Mouse (Mus musculus) CH12.LX (cell line): Measurements from ENCODE around the gene Astl. TPM values are rescaled to one million over a fixed set of nuclear protein-coding genes. Genes with fewer than 3 reads are reported as not detected.

ENCODE experiments used
- DNase-seq: peaks from one replicate; pipeline ENCODE4 v3.0.0-alpha.2; 2013; ENCODE audit errors: extremely low read depth
- H3K27ac ChIP-seq: 2 replicates; pipeline ENCODE4 v1.5.1; 2012; ENCODE audit warnings: low read depth, mild to moderate bottlenecking, control low read depth, moderate library complexity; ENCODE audit not compliant: insufficient read depth
- H3K27me3 ChIP-seq: replicated peaks from 2 replicates; pipeline ENCODE3; 2012; ENCODE audit warnings: inconsistent platforms
- H3K36me3 ChIP-seq, 2 experiments: replicated peaks in 1 of 2; 2 replicates each; pipeline versions ENCODE3 to v1.6.1; 2012; ENCODE audit warnings: inconsistent platforms in 1 of 2, low read length in 1 of 2, mild to moderate bottlenecking in 1 of 2, mixed read lengths in 1 of 2, moderate library complexity in 1 of 2; ENCODE audit not compliant: control insufficient read depth in 1 of 2, insufficient read depth in 1 of 2
- H3K4me1 ChIP-seq, 2 experiments: 2 replicates each; pipeline ENCODE4 v1.6.1; 2012; ENCODE audit warnings: inconsistent platforms in 1 of 2, moderate library complexity in 1 of 2; ENCODE audit not compliant: insufficient read depth in 2 of 2, control insufficient read depth in 1 of 2
- H3K4me2 ChIP-seq: 2 replicates; pipeline ENCODE4 v1.6.1; 2012; ENCODE audit warnings: low read depth, mild to moderate bottlenecking, control low read depth; ENCODE audit not compliant: poor library complexity, insufficient read depth, severe bottlenecking
- H3K4me3 ChIP-seq, 3 experiments: fragments of 150-350 bp in 1 of 3; sonication (generic) in 1 of 3; replicated peaks in 1 of 3; 2 replicates each; pipeline versions ENCODE3 to v1.5.1; 2011 to 2012; ENCODE audit warnings: low read depth in 2 of 3, low read length in 2 of 3, mild to moderate bottlenecking in 2 of 3, moderate library complexity in 2 of 3, control low read depth in 1 of 3, improper control_type of control experiment in 1 of 3, inconsistent platforms in 1 of 3, mixed read lengths in 1 of 3; ENCODE audit not compliant: poor library complexity in 1 of 3
- H3K79me2 ChIP-seq: replicated peaks from 2 replicates; pipeline ENCODE4 v1.6.1; 2012; ENCODE audit warnings: mild to moderate bottlenecking, moderate library complexity; ENCODE audit not compliant: control insufficient read depth, poor library complexity, insufficient read depth, severe bottlenecking; ENCODE audit errors: extremely low read depth
- H3K9ac ChIP-seq: 2 replicates; pipeline ENCODE4 v1.6.1; 2012; ENCODE audit warnings: low read depth, mild to moderate bottlenecking, control low read depth, moderate library complexity; ENCODE audit not compliant: insufficient read depth
- H3K9me3 ChIP-seq: replicated peaks from 2 replicates; pipeline ENCODE3; 2012; ENCODE audit warnings: low read length, inconsistent platforms, mixed read lengths
- BHLHE40 ChIP-seq: IDR thresholded peaks from 2 replicates; pipeline ENCODE4 v1.6.1; 2011; ENCODE audit warnings: mild to moderate bottlenecking, low read depth, low read length, improper control_type of control experiment
- CHD1 ChIP-seq: IDR thresholded peaks from 2 replicates; pipeline ENCODE4 v1.6.1; 2012; ENCODE audit warnings: low read depth, low read length, improper control_type of control experiment, inconsistent platforms
- CHD2 ChIP-seq: IDR thresholded peaks from 2 replicates; pipeline ENCODE4 v1.6.1; 2011; ENCODE audit warnings: low read length, improper control_type of control experiment
- CTCF ChIP-seq, 2 experiments: IDR thresholded peaks in 1 of 2; conservative IDR thresholded peaks in 1 of 2; 2 replicates each; pipeline ENCODE4 v1.5.1; 2011 to 2012; ENCODE audit warnings: low read depth in 2 of 2, low read length in 2 of 2, improper control_type of control experiment in 1 of 2, inconsistent platforms in 1 of 2, mild to moderate bottlenecking in 1 of 2, moderate library complexity in 1 of 2
- E2F4 ChIP-seq: IDR thresholded peaks from 2 replicates; pipeline ENCODE4 v1.6.1; 2011; ENCODE audit warnings: low read depth, low read length, improper control_type of control experiment; ENCODE audit not compliant: insufficient replicate concordance
- ELF1 ChIP-seq: IDR thresholded peaks from 2 replicates; pipeline ENCODE4 v1.6.1; 2014; ENCODE audit warnings: low read depth, mild to moderate bottlenecking, inconsistent platforms, low read length, improper control_type of control experiment
- EP300 ChIP-seq: IDR thresholded peaks from 2 replicates; pipeline ENCODE4 v1.6.1; 2011; ENCODE audit warnings: low read length, improper control_type of control experiment
- ETS1 ChIP-seq: conservative IDR thresholded peaks from 2 replicates; pipeline ENCODE4 v1.6.1; 2012; ENCODE audit warnings: low read depth, mild to moderate bottlenecking, inconsistent platforms, low read length, improper control_type of control experiment, moderate library complexity
- GABPA ChIP-seq: IDR thresholded peaks from 2 replicates; pipeline ENCODE4 v1.6.1; 2012; ENCODE audit warnings: low read depth, low read length, improper control_type of control experiment, inconsistent platforms; ENCODE audit not compliant: insufficient replicate concordance
- HCFC1 ChIP-seq: IDR thresholded peaks from 2 replicates; pipeline ENCODE4 v1.6.1; 2012; ENCODE audit warnings: low read depth, mild to moderate bottlenecking, inconsistent platforms, low read length, improper control_type of control experiment
- IRF4 ChIP-seq: IDR thresholded peaks from 2 replicates; pipeline ENCODE4 v1.6.1; 2014; ENCODE audit warnings: low read depth, mild to moderate bottlenecking, inconsistent platforms, low read length, improper control_type of control experiment
- JUN ChIP-seq: IDR thresholded peaks from 2 replicates; pipeline ENCODE4 v1.6.1; 2011; ENCODE audit warnings: low read depth, mild to moderate bottlenecking, low read length, improper control_type of control experiment, moderate library complexity; ENCODE audit not compliant: insufficient read depth
- JUND ChIP-seq: conservative IDR thresholded peaks from 2 replicates; pipeline ENCODE4 v1.6.1; 2011; ENCODE audit warnings: low read depth, low read length, improper control_type of control experiment
- KAT2A ChIP-seq: IDR thresholded peaks from 2 replicates; pipeline ENCODE4 v1.6.1; 2012; ENCODE audit warnings: low read length, improper control_type of control experiment, inconsistent platforms; ENCODE audit not compliant: insufficient replicate concordance
- MAFK ChIP-seq: IDR thresholded peaks from 2 replicates; pipeline ENCODE4 v1.6.1; 2011; ENCODE audit warnings: low read length, improper control_type of control experiment; ENCODE audit not compliant: insufficient replicate concordance
- MAX ChIP-seq: IDR thresholded peaks from 2 replicates; pipeline ENCODE4 v1.6.1; 2011; ENCODE audit warnings: low read length, improper control_type of control experiment
- MAZ ChIP-seq: IDR thresholded peaks from 2 replicates; pipeline ENCODE4 v1.6.1; 2012; ENCODE audit warnings: low read depth, mild to moderate bottlenecking, inconsistent platforms, low read length, improper control_type of control experiment, moderate library complexity
- MEF2A ChIP-seq: IDR thresholded peaks from 2 replicates; pipeline ENCODE4 v1.6.1; 2014; ENCODE audit warnings: low read depth, mild to moderate bottlenecking, inconsistent platforms, low read length, improper control_type of control experiment, borderline replicate concordance
- MXI1 ChIP-seq: IDR thresholded peaks from 2 replicates; pipeline ENCODE4 v1.6.1; 2011; ENCODE audit warnings: mild to moderate bottlenecking, low read depth, low read length, improper control_type of control experiment
- MYC ChIP-seq: IDR thresholded peaks from 2 replicates; pipeline ENCODE4 v1.6.1; 2011; ENCODE audit warnings: low read depth, mild to moderate bottlenecking, improper control_type of control experiment, low read length
- NELFE ChIP-seq: IDR thresholded peaks from 2 replicates; pipeline ENCODE4 v1.6.1; 2011; ENCODE audit warnings: low read depth, low read length, improper control_type of control experiment
- NRF1 ChIP-seq: IDR thresholded peaks from 2 replicates; pipeline ENCODE4 v1.6.1; 2014; ENCODE audit warnings: low read depth, mild to moderate bottlenecking, inconsistent platforms, low read length, improper control_type of control experiment, moderate library complexity
- PAX5 ChIP-seq: IDR thresholded peaks from 2 replicates; pipeline ENCODE4 v1.6.1; 2012; ENCODE audit warnings: low read length, inconsistent platforms, mixed read lengths
- POLR2A ChIP-seq: IDR thresholded peaks from 2 replicates; pipeline ENCODE4 v1.6.1; 2011; ENCODE audit warnings: low read depth, mild to moderate bottlenecking, improper control_type of control experiment, low read length
- POLR2AphosphoS2 ChIP-seq: IDR thresholded peaks from 2 replicates; pipeline ENCODE4 v1.6.1; 2011; ENCODE audit warnings: low read depth, low read length, improper control_type of control experiment
- RAD21 ChIP-seq: IDR thresholded peaks from 2 replicates; pipeline ENCODE4 v1.6.1; 2011; ENCODE audit warnings: low read depth, mild to moderate bottlenecking, low read length, improper control_type of control experiment, moderate library complexity
- RCOR1 ChIP-seq: conservative IDR thresholded peaks from 2 replicates; pipeline ENCODE4 v1.6.1; 2012; ENCODE audit warnings: low read depth, mild to moderate bottlenecking, inconsistent platforms, low read length, improper control_type of control experiment
- SIN3A ChIP-seq: IDR thresholded peaks from 2 replicates; pipeline ENCODE4 v1.6.1; 2012; ENCODE audit warnings: low read length, improper control_type of control experiment, inconsistent platforms
- SMC3 ChIP-seq: IDR thresholded peaks from 2 replicates; pipeline ENCODE4 v1.6.1; 2011; ENCODE audit warnings: low read depth, low read length, improper control_type of control experiment
- TBP ChIP-seq: conservative IDR thresholded peaks from 2 replicates; pipeline ENCODE4 v1.6.1; 2011; ENCODE audit warnings: low read depth, low read length, improper control_type of control experiment
- TCF12 ChIP-seq: IDR thresholded peaks from 2 replicates; pipeline ENCODE4 v1.6.1; 2014; ENCODE audit warnings: low read depth, mild to moderate bottlenecking, inconsistent platforms, low read length, improper control_type of control experiment
- UBTF ChIP-seq: IDR thresholded peaks from 2 replicates; pipeline ENCODE4 v1.6.1; 2012; ENCODE audit warnings: low read depth, mild to moderate bottlenecking, inconsistent platforms, low read length, improper control_type of control experiment, moderate library complexity
- USF1 ChIP-seq: IDR thresholded peaks from 2 replicates; pipeline ENCODE4 v1.6.1; 2014; ENCODE audit warnings: low read depth, mild to moderate bottlenecking, inconsistent platforms, low read length, improper control_type of control experiment
- USF2 ChIP-seq: conservative IDR thresholded peaks from 2 replicates; pipeline ENCODE4 v1.6.1; 2011; ENCODE audit warnings: low read depth, low read length, improper control_type of control experiment
- ZC3H11A ChIP-seq: IDR thresholded peaks from 2 replicates; pipeline ENCODE4 v1.6.1; 2012; ENCODE audit warnings: low read depth, mild to moderate bottlenecking, inconsistent platforms, low read length, improper control_type of control experiment
- ZKSCAN1 ChIP-seq: IDR thresholded peaks from 2 replicates; pipeline ENCODE4 v1.6.1; 2012; ENCODE audit warnings: low read depth, inconsistent platforms, low read length, improper control_type of control experiment, borderline replicate concordance
- ZMIZ1 ChIP-seq: IDR thresholded peaks from 2 replicates; pipeline ENCODE4 v1.6.1; 2012; ENCODE audit warnings: low read depth, mild to moderate bottlenecking, inconsistent platforms, low read length, improper control_type of control experiment
- ZNF384 ChIP-seq: IDR thresholded peaks from 2 replicates; pipeline ENCODE4 v1.6.1; 2012; ENCODE audit warnings: low read depth, low read length, improper control_type of control experiment, inconsistent platforms
- dilution Hi-C: fragments of 300-500 bp; cut with MboI; formaldehyde crosslinking; loops from 2 replicates; pipeline ENCODE4 v1.14.3; 2020; ENCODE audit warnings: low sequenced_read_pairs; ENCODE audit not compliant: extremely low pct_unique_long_range_greater_than_20kb, extremely low pct_ligation_motif_present
- in situ Hi-C: fragments of 300-500 bp; cut with MboI; formaldehyde crosslinking; loops from 3 replicates; pipeline ENCODE4 v1.14.3; 2019; ENCODE audit warnings: low sequenced_read_pairs, low pct_ligation_motif_present, low pct_unique_long_range_greater_than_20kb, mixed read lengths
- polyA plus RNA-seq: library from polyadenylated mRNA; unstranded; fragments of >175 nt; gene quantifications from 2 replicates; pipeline ENCODE4 v1.2.1, GENCODE M21; 2012; ENCODE audit warnings: low read depth; ENCODE audit not compliant: insufficient read length
- total RNA-seq, 2 experiments: library from RNA; depleted of rRNA; stranded (reverse); fragments of 300-350 nt in 1 of 2; fragments of >200 nt in 1 of 2; gene quantifications; 2 replicates each; pipeline ENCODE4 v1.2.3; 2012 to 2014

Gene Astl
- total and polyA plus RNA-seq, 3 experiments: 0.08 TPM; not detected in 2

DNA sequence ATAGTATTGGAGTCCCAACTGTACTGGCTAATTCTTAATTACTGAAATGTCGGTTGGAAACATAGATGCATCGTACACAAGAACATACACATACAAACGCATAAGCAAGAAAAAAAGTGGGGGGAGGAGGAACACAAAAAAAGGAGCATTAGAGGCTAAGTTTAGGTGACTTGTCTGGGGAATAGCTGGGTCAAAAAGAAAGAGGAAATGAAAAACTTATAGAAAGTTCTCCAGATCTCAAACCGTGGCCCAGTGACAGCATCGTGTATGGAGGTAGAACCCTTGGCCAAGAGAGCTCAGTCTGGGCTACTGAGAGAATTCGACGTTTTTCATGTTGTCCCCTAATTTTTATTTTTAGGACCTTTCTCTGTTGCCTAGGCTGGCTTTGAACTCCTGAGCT lies 27.8 kb upstream of the Astl start:
- H3K4me2 ChIP-seq: peak overlapping the region; percentile 35
- H3K4me3 ChIP-seq: no peak overlapping the region
- H3K27me3 ChIP-seq: no peaks in the 10 kb centered on the region
- dilution Hi-C loops (no loop called here), in situ Hi-C loops (no loop called here)
- H3K9me3 ChIP-seq: peaks cover 6% of the 10 kb centered on the region
- H3K36me3 ChIP-seq: no peaks in the 10 kb centered on the region
- H3K4me1 ChIP-seq: peaks cover 31 to 64% of the 10 kb centered on the region in 2 experiments
- TF ChIP-seq BHLHE40 (peak; percentile 81), RAD21 (no peak; the same call in 1 of the 2 replicates), GABPA (no peak), CTCF (conservative IDR thresholded peaks at IDR 0.05 in 1 of 2, IDR thresholded peaks at IDR 0.05 in 1 of 2; ENCODE audit: low read depth in 2 of 2, low read length in 2 of 2) (no peak), POLR2AphosphoS2 (no peak), MEF2A (peak; percentile 93; the same call in 1 of the 2 replicates), ZMIZ1 (no peak), ZKSCAN1 (no peak), USF2 (no peak), SIN3A (no peak), MAZ (peak; percentile 84; the same call in 1 of the 2 replicates), PAX5 (no peak), SMC3 (no peak), IRF4 (peak; percentile 98), MXI1 (no peak; the same call in 1 of the 2 replicates), CHD2 (peak; percentile 80), NRF1 (no peak), KAT2A (no peak), JUN (peak; percentile 59; the same call in 1 of the 2 replicates), NELFE (no peak), E2F4 (no peak), POLR2A (no peak), MAFK (peak; percentile 82), CHD1 (no peak), TBP (no peak), USF1 (no peak), MAX (peak; percentile 69), HCFC1 (no peak), TCF12 (peak; percentile 58; the same call in 1 of the 2 replicates), EP300 (peak; percentile 98), ZC3H11A (no peak), JUND (peak; percentile 82), RCOR1 (peak; percentile 67; the same call in 1 of the 2 replicates), ELF1 (no peak; the same call in 1 of the 2 replicates), ETS1 (peak; percentile 86), UBTF (no peak), ZNF384 (peak; percentile 90), MYC (peak; percentile 74; the same call in 1 of the 2 replicates)
- H3K9ac ChIP-seq: no peak overlapping the region
- DNase-seq: peak; percentile 80
- H3K27ac ChIP-seq: 0 out of 2 replicates have a peak overlapping the region, but pooled peaks have one; percentile 11
- no peaks in the 10 kb centered on the region for H3K79me2 ChIP-seq
